Mouse (Mus musculus) embryonic fibroblast, embryonic 13.5 days (primary cell): ENCODE data around the gene Fnip1. TPM values are rescaled to one million over a fixed set of nuclear protein-coding genes. Genes with fewer than 3 reads are reported as not detected.
A peak's percentile ranks its signal among the peaks of the same experiment; 100 is the strongest.

ENCODE experiments used
- H3K27ac ChIP-seq: 2 replicates; pipeline ENCODE4 v1.5.1; 2012; ENCODE audit warnings: low read length, control low read depth, inconsistent platforms; ENCODE audit not compliant: insufficient read depth
- H3K4me1 ChIP-seq: 2 replicates; pipeline ENCODE4 v1.6.1; 2011; ENCODE audit warnings: low read length; ENCODE audit not compliant: control insufficient read depth, insufficient read depth
- H3K4me3 ChIP-seq: 2 replicates; pipeline ENCODE4 v1.5.1; 2011; ENCODE audit warnings: mild to moderate bottlenecking, control low read depth, low read length; ENCODE audit not compliant: insufficient read depth
- CTCF ChIP-seq: IDR thresholded peaks from 2 replicates; pipeline ENCODE4 v1.5.1; 2011; ENCODE audit warnings: mild to moderate bottlenecking, control low read depth, low read length, moderate library complexity, borderline replicate concordance; ENCODE audit not compliant: insufficient read depth
- POLR2A ChIP-seq: IDR thresholded peaks from 2 replicates; pipeline ENCODE4 v1.6.1; 2011; ENCODE audit warnings: low read depth, mild to moderate bottlenecking, control low read depth, low read length, moderate library complexity
- polyA plus RNA-seq: library from polyadenylated mRNA; stranded (reverse); fragments of >200 nt; gene quantifications from 2 replicates; pipeline ENCODE4 v1.2.4, GENCODE M21; 2011; ENCODE audit warnings: low read depth; ENCODE audit not compliant: missing spikeins, insufficient read length

The Fnip1 gene
- polyA plus RNA-seq, 1 experiment: 38.5 TPM

DNA sequence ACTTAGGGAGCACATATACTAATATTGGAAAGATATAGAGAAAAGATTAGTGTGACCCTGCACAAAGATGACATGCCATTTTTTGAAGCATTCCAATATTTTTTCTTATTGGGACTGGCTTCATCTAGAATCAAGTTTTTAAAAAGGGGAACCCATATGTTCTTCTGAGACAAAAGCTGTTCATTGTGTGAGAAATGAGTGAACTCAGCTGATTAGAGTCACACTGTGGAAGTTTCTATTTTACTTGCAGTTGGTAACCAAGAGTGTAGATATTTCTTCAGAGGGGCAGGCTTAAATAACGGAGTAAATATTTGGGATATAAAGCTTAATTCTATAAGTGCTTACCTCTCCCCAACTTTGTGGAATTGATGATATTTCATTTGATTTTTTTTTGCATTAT lies 20.2 kb downstream of the Fnip1 start:
- TF ChIP-seq POLR2A (no peak), CTCF (no peak)
- H3K27ac ChIP-seq: no peak overlapping the region
- H3K4me3 ChIP-seq: no peak overlapping the region
- no peaks in the 10 kb centered on the region for H3K4me1 ChIP-seq

DNA sequence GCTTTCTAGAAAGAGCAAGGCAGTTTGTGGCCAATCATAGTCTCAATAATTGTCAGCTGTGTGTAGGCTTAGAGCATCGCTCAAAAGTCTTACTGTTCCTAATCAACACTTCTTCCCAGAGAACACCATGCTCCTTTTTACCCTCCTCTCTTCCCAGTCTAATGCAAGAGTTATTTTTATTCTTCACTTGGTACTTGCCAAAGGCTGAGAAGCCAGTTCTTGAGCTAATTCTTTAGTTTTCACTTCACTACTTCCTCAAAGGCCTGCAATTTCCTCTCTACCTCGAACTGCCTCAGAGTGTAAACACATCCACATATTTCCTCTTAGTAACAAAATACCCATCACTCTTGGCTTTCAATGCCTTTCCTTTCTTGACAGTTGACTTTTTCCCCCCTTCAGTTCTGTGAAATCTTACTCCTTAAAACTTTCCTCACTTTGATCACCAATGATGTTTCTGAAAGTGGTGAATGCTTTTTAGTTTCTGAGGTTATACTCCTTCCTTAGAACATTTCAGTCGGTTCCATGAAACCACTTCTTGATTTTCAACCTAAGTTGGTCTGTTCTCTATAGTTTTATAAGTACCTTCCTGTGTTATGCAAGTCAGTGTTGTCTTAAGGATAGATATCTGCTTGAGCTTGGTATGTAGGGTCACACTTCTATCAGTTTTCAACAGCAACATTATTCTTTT lies 26.7 kb downstream of the Fnip1 start:
- H3K27ac ChIP-seq: no peak overlapping the region

DNA sequence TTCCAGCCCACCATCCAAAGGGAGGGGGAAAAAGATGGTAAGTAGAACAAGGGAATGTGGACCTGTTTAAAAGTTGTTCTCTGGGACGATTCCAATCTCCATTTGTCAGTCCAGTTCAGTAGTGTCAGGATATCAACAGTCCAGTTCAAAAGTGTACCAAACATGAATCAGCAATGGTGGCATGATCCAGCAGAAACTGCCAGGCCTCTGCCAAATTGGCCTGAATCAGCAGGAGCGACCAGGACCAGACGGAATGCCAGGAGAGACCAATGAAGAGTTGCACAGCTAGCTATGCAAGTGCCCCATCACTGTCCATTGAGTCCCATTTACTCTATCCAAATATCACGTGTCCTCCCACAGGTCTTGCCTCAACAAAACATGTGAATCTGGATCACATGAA lies 34.2 kb downstream of the Fnip1 start:
- no peak for TF ChIP-seq POLR2A
- no peak for TF ChIP-seq CTCF
- H3K4me1 ChIP-seq: no peaks in the 10 kb centered on the region
- no peak overlapping the region for H3K27ac ChIP-seq
- no peak overlapping the region for H3K4me3 ChIP-seq

More for the DNA sequence above, 26.7 kb downstream of the Fnip1 start:
- no peak overlapping the region for H3K4me3 ChIP-seq
- peaks cover 4% of the 10 kb centered on the region; the same call in 1 of the 2 replicates for H3K4me1 ChIP-seq
- TF ChIP-seq POLR2A: no peak
- TF ChIP-seq CTCF: no peak

DNA sequence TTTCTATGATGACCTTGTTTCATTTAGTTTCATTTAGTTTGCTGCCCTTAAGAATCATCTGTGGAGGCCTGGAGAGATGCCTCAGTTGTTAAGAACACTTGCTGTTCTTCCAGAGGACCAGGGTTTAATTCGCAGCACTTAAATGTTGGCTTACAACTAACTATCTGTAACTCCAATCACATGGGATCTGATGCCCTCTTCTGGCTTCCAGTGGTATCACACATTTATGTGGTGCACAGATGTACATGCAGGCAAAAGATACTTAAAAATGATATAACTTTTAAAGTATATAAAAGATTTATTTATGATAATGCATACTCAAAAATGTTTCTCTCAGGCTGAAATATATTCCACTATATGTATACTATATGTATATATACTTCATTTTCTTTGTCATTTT lies 40.4 kb downstream of the Fnip1 start:
- Histone ChIP-seq H3K27ac (no peak overlapping the region), H3K4me3 (no peak overlapping the region), H3K4me1 (no peaks in the 10 kb centered on the region)
- TF ChIP-seq CTCF: no peak
- TF ChIP-seq POLR2A: no peak

- no peaks in the 10 kb centered on the region for H3K4me1 ChIP-seq
- no peak for TF ChIP-seq CTCF
- TF ChIP-seq POLR2A: no peak
- no peak overlapping the region for H3K4me3 ChIP-seq
- no peak overlapping the region for H3K27ac ChIP-seq
Observed at GRCm38 (mm10) chr11:54486041-54486440, 48.0 kb downstream of the Fnip1 start.

- TF ChIP-seq CTCF (no peak), POLR2A (no peak)
- Histone ChIP-seq H3K27ac (peak overlapping the region; percentile 98), H3K4me1 (peaks cover 3% of the 10 kb centered on the region), H3K4me3 (no peak overlapping the region)
Observed at GRCm38 (mm10) chr11:54491946-54492558, 54.1 kb downstream of the Fnip1 start.

DNA sequence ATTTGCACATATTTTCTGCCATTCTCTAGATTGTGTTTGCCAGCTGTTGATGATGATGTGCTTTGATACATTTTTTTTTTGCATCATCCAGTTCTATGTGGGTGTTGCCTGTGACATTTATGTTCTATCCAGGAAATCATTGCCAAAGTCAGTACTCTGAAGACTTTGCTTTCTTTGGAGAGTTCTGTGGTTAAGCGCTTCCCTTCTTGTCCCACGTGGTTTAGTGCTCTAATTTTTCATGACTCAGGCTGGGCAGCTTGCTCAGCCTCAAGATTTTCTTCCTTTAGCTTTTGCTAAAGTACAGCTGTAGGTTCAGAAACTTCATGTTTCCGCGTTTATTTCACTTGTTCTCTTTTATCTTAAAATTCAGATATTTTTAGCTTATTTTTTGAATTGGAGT lies 54.6 kb downstream of the Fnip1 start:
- TF ChIP-seq CTCF (no peak), POLR2A (no peak)
- H3K27ac ChIP-seq: peak overlapping the region; percentile 98

DNA sequence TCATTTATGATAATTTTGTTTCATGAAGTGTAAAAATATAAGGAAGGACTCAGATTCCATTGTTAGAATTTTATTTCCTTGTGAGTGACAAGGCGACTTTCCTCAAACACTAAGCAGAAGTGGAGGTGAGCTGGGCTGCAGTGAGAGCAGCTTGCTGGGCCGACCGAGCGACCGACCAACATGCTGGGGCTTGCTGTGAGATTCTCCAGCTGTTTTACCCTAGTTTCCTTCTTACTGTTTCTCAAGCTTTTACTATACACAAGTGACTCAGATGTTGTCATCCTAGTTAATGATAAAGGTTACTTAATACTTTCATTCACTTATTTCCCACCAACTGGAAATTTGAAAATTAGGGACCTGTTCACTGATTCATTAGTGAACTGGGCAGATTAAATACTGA lies 61.8 kb downstream of the Fnip1 start:
- Histone ChIP-seq H3K4me1 (no peaks in the 10 kb centered on the region), H3K4me3 (no peak overlapping the region), H3K27ac (no peak overlapping the region)
- TF ChIP-seq POLR2A: no peak
- TF ChIP-seq CTCF: no peak

More for the DNA sequence above, 54.6 kb downstream of the Fnip1 start:
- peaks cover 3% of the 10 kb centered on the region for H3K4me1 ChIP-seq
- H3K4me3 ChIP-seq: no peak overlapping the region

GRCm38 (mm10) chr11:54502546-54503245 lies 64.7 kb downstream of the Fnip1 start:
- no peak for TF ChIP-seq POLR2A
- no peak for TF ChIP-seq CTCF

DNA sequence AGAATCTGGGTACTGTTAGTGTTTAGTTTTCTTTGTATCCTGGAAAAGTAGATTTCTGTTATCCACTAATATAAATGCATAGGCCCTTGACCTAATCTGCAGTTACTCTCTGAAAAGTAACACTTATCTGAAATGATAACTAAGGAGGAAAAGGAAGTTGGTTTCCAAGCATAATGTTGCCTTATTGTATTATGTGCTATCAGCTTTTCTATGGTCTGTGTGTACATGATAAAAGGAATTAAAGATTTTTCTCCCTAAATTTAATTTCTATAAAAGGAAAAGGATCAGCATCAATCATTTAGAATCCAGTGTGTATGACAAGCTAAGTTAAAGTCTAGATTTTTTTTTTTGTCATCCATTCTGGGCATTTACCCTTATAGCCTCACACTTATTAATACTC lies 75.6 kb downstream of the Fnip1 start:
- H3K4me1 ChIP-seq: no peaks in the 10 kb centered on the region
- no peak overlapping the region for H3K4me3 ChIP-seq
- TF ChIP-seq CTCF: no peak
- TF ChIP-seq POLR2A: no peak
- H3K27ac ChIP-seq: no peak overlapping the region

More at GRCm38 (mm10) chr11:54502546-54503245, 64.7 kb downstream of the Fnip1 start:
- H3K4me1 ChIP-seq: no peaks in the 10 kb centered on the region
- H3K27ac ChIP-seq: 0 out of 2 replicates have a peak overlapping the region, but pooled peaks have one; percentile 19
- no peak overlapping the region for H3K4me3 ChIP-seq
